Mouse (Mus musculus) embryonic fibroblast, embryonic 13.5 days (primary cell): ENCODE measurements at regions not wholly inside any gene's neighbourhood (a gene's known extent, or its start where the extent isn't known, plus 50 kb on each side); places are given as distances from the start of the nearest gene placed in this dataset.

Experiments used
- CTCF ChIP-seq: IDR thresholded peaks from 2 replicates; pipeline ENCODE4 v1.5.1; 2011; ENCODE audit warnings: mild to moderate bottlenecking, control low read depth, low read length, moderate library complexity, borderline replicate concordance; ENCODE audit not compliant: insufficient read depth
- POLR2A ChIP-seq: IDR thresholded peaks from 2 replicates; pipeline ENCODE4 v1.6.1; 2011; ENCODE audit warnings: low read depth, mild to moderate bottlenecking, control low read depth, low read length, moderate library complexity

DNA sequence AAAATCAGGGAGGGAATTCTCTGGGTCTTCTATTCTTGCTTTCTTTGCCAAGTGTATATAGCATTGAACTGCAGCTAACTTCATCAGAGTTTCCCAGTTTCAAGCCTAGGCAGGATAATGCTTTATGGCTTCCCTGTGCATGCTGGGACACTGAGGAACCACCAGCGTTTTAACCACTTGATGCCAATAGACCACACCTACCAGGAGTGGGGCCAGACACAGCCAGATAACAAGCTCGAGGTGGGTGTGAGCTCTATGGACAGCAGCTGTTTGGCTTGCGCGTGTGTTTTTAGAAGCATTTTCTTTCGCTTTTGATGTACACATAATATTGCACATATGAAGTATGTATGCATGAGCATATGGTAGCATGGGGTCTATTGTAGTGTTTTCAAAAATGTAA is 69.1 kb upstream of the Dscam start:
- TF ChIP-seq POLR2A = no peak
- TF ChIP-seq CTCF = no peak
